Mouse (Mus musculus) CD4-positive naive resting alpha-beta T cell, adult 76 days (primary cell): ENCODE data around the gene Nkrf. TPM values are rescaled to one million over a fixed set of nuclear protein-coding genes. Genes with fewer than 3 reads are reported as not detected.

Experiments used
- total RNA-seq: library from RNA; stranded (reverse); gene quantifications from one replicate; pipeline ENCODE4 v1.2.4, GENCODE M21; 2023

The Nkrf gene
- total RNA-seq, result 14.2 TPM

GRCm38 (mm10) chrX:36902321-36903114 is at the start of gene Nkrf:
TSS of gene Nkrf (minus strand) at chrX:36902899.

GRCm38 (mm10) chrX:36873765-36874164 is 28.9 kb downstream of the Nkrf start, which contains the start of the genes Ube2a and C330007P06Rik:
TSS of gene Ube2a (plus strand) at chrX:36873900.
TSS of gene C330007P06Rik (minus strand) at chrX:36874111.

Other genes with a start within 250 kb of the Nkrf start
- gene Slc25a43, start 159.2 kb downstream of the Nkrf start, total RNA-seq, result not detected
- 286 TPM for gene Slc25a5, start 107.2 kb downstream of the Nkrf start, total RNA-seq
- gene Ube2a, start 29.0 kb downstream of the Nkrf start, total RNA-seq, result 65.4 TPM
- gene C330007P06Rik, start 28.8 kb downstream of the Nkrf start, total RNA-seq, result 44.4 TPM
- gene Sept6, start 88.9 kb upstream of the Nkrf start, total RNA-seq, result 137 TPM
- gene Sowahd, start 145.9 kb upstream of the Nkrf start, total RNA-seq, result not detected
- gene Rpl39, start 182.5 kb upstream of the Nkrf start, total RNA-seq, result 1,596 TPM
- 27.6 TPM for gene Upf3b, start 207.4 kb upstream of the Nkrf start, total RNA-seq
- gene Nkap, start 223.9 kb upstream of the Nkrf start, total RNA-seq, result 20.8 TPM